Mouse (Mus musculus) cerebellum, postnatal 36 days (tissue): ENCODE results near the gene Zmat5.

ENCODE experiments used
- DNase-seq, 2 experiments: peaks; one replicate each; pipeline ENCODE4 v3.0.0; 2021 to 2022; ENCODE audit warnings: mixed read lengths in 2 of 2

Gene Zmat5

GRCm38 (mm10) chr11:4740785-4741184 is 36.3 kb downstream of the Zmat5 start:
- DNase-seq = no peak

- no peak for DNase-seq
These were observed 40.2 kb downstream of the Zmat5 start for GRCm38 (mm10) chr11:4744691-4745090.

DNA sequence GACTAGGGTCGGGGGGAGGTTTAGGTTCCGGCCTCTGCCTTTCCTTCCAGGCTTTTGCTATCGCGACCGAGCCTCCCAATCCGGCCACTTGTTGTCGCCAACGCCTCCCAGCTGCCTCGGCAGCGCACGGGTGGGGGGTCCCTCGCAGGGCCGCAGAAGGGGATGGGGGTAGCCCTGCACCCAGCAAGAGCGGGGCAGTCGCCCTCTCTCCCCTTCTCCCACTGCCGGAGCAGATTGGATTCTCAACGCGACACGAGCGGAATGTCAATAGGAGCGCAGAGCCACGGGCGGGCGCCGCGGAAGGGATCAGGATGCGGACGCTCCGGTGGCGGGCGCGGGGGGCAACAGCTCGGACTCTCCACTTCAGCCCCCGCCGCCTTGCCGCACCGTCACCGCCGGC is 41.5 kb downstream of the Zmat5 start:
- no peak for DNase-seq

DNA sequence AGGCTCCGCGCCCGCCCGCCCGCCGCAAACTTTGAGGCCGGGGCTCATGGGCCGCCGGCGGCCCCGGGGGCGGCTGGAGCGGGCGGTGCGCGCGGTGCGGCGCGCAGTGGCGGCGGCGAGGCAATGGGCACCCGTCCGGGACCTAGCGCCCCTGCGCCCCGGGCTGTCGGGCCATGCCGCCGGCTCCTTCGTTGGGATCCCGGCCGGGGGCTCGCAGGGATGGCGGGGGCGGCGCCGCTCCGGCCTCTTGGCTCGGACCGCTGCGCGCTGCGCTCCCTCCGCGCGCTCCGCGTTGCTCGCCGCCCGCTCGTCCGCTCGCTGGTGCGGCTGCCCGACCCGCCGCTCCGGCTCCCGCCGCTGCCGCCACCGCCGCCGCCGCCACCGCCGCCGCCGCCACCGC is 42.3 kb downstream of the Zmat5 start, which contains the start of gene Cabp7:
TSS of gene Cabp7 (minus strand) at position 46 of the 400 bp plus-strand sequence.
- no peak for DNase-seq

DNA sequence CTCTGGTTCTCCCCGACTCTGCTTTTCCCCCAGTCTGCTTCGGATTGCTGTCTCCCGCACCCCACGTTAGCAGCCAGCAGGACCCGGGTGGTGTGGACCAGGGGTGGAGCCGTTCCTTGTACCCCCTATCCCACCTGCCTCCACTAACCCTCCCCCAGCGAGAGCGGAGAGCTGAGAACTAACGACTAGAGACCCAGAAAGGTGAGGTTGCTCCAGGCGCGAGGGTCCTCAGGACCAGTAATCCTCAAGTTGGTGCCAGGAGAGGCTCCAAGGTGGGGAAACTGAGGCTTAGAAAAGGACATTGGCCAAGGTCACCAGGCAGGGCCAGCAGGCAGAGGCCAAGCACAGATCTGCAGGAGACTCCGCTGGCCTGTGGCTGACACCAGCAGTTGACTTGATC is 42.8 kb downstream of the Zmat5 start:
- DNase-seq = no peak

DNA sequence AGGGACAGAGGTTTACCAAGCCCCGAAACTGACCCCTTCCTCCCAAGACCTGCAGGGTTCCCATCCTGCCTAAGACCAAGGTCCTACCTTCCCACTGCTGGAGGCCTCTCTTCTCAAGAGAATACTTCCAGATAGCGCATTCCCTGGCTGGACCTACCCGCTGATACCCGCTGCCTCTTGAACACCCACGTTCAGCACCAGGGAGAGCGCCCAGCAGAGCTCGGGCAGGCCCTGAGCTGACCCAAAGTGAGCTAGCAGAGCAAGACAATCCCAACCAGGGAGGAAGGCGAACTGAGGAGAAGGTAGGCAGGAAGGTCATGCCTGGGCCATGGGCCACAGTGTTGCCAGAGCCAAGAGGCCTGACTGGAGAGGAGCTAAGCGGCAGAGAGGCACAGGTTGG is 45.8 kb downstream of the Zmat5 start:
- no peak for DNase-seq

DNA sequence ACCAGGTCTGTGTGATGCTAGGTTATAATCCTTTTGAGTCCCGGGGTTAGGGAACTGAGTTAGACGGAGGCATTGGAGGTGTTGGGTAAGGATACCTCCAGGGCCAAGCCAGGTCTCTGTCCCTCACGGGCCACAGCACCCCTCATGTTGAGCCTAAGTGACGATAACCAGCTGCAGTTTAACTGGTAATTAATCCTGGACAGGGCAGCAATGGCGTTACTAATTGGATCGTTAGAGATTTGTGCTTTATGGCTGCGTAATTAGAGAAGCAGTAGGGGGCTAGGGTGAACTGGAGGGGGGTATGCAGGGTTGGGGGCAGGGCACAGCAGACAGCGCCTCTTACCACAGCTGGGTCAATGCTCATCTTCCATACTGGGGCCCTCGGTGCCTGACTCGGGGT is 48.4 kb downstream of the Zmat5 start:
- no peak for DNase-seq

DNA sequence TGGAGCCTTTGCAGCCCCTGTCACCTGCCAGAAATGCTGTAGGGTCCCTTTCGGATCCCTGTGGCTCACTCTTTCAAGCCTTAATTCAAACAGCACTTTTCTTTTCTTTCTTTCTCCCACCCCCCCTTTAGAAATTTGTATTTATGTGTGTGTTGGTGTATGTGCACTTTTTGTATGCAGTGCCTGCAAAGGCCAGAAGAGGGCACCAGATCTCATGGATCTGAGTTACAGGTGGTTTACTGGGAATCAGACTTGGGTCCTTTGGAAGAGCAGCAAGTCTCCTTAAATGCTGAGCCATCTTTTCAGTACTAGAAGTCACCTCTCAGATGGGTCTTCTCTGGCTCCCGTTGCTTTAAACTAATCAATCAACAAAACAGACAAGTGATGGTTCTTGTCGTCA is 49.6 kb downstream of the Zmat5 start:
- DNase-seq = no peak

DNA sequence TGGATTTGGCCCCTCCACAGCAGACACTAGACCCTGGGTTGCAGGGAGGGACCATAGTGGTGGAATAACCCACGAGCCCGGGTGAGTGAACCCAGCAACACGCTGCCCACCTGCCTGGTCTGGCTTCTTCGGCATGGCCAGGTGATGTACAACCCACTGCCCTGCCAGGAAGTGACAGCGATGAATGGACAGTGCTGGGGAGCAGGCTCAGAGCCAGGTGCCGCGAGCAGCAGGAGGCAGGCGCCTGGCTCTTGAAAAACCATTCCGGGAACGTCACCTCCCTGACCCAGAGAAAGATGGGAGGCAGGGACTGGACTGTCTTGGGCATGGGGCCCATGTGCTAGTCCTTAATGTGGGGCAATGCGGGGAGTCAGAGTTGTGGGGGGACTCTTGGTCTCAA is 50.4 kb downstream of the Zmat5 start:
- no peak for DNase-seq

- DNase-seq = no peak
These were observed 52.0 kb downstream of the Zmat5 start for GRCm38 (mm10) chr11:4756460-4756859.

- DNase-seq = no peak
These were observed 52.7 kb downstream of the Zmat5 start for GRCm38 (mm10) chr11:4756984-4757788.

DNA sequence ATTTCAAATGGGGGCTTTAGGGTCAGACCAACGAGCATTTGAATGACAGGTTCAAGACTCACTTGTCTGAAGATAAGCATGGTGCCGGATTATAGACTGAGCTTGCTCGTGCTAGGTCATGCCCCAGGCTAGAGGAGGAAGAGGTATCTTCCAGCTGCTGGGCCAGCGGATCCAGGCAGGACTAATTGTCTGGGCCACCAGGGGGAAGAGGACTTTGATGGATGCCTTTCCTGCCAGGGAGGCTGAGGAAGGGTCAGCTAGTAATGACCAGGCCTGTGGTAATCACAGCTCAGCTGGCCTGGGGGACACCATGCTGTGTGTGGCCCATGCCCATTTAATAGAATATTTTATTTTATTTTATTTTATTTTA is 53.3 kb downstream of the Zmat5 start:
- no peak for DNase-seq

- DNase-seq = no peak
These were observed 56.0 kb downstream of the Zmat5 start for GRCm38 (mm10) chr11:4760438-4760837.

GRCm38 (mm10) chr11:4761991-4762390 is 57.5 kb downstream of the Zmat5 start:
- no peak for DNase-seq

- DNase-seq = no peak
These were observed 58.0 kb downstream of the Zmat5 start for GRCm38 (mm10) chr11:4762511-4762910.

- DNase-seq = no peak
These were observed 59.2 kb downstream of the Zmat5 start for GRCm38 (mm10) chr11:4763631-4764030.

DNA sequence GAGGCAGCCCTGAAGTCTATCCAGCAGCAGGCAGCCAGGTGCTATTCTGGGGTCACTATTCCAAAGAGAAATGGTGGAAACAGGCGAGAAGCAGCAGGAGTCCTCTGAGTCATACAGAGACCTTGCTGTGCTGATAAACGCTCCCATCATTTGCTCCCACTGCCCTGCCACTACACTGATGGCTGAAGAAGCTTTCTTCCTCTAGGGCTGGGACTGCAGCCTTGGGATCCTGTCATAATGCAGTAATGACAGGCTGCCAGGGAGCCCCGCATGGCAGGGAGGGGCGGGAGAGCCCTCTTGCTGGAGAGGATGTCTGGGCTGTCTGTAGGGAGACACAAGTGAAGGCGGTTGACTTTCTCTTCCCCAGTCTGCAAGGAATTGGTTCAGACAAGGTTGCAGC is 60.0 kb downstream of the Zmat5 start:
- peak; percentile 14 to 29 for DNase-seq

GRCm38 (mm10) chr11:4768399-4768798 is 63.9 kb downstream of the Zmat5 start:
- DNase-seq = no peak

GRCm38 (mm10) chr11:4769293-4769692 is 64.8 kb downstream of the Zmat5 start:
- DNase-seq = no peak

DNA sequence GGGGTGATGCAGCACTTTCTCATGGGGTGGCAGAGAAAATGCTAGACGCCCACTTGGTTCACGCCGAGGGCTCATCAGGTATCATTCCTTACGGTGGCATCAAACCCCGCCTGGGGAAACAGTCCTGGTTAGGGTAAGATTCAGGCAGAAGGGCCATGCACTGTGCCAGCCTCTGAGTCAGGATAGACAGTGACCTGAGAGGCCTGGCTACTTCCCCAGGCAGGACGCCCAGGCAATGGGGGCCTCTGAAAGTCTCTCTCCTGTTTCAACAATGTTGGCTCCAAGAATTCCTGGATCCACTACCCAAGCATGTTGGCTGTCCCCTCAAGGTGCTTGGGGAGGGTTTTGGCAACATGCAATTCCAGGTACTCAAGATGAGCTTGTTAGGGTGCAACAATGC is 65.4 kb downstream of the Zmat5 start:
- DNase-seq = no peak

DNA sequence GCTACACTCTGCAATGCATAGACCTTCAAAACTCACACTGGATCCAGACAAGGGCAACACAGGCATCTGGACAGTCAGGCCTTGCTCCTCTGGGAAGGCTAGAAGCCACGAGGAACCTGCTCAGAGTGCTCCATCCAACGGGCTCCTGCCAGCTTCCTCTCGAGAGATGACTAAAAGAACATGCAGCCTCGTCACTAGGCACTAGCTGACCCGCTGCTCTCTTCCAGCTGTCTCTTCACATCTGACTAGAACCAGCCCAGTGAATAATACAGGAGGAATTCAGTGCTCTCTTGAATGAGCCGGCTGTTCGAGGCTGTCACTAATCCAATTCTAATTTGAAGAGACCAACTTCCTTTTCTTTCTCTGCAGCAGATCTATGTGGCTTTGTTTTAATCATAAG is 67.3 kb downstream of the Zmat5 start:
- DNase-seq = no peak

DNA sequence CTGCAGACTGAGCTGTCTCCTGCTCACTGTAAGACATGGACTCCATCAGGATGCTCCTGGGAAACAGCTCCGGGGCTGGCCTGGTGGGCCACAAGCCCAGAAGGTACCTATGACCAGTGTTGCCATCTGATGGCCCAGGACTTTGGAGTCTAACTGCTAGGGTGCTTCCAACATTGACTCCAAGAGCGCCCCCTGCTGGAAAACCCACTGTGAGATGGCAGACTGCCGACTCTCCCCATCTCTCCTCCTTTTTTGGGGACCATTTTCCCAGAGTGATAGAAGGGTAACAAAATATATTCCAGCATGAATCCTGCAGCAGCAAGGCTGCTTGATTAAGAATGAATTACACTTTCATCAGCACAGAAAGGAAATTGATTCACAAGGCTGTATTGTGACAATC is 68.4 kb downstream of the Zmat5 start:
- DNase-seq = peak; percentile 75 to 77

DNA sequence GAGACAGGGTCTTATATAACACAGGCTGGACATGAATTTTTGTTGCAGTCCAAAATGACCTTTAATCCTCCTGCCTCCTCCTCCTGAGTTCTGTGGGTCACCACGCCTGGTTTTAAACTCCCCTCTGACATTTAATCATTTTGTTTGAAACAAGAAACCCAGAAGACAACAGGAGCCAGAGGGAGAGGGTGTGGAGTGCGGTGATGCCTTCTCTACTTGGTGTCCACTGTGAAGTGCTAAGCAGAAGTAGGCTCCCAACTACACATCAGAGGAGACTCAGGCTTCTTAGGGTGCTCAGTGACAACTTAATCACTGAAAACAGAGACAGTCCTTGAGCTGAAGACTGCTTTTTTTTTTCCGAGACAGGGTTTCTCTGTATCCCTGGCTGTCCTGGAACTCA is 76.4 kb downstream of the Zmat5 start:
- no peak for DNase-seq

- DNase-seq = no peak
These were observed 78.6 kb downstream of the Zmat5 start for GRCm38 (mm10) chr11:4783116-4783515.

- DNase-seq = no peak
These were observed 80.2 kb downstream of the Zmat5 start for GRCm38 (mm10) chr11:4784629-4785142.
